Mouse (Mus musculus) layer of hippocampus, adult 11-12 months (tissue): ENCODE results near the gene Cxcr5.

Experiments
- DNase-seq: peaks from one replicate; pipeline ENCODE4 v3.0.0; 2022; ENCODE audit warnings: low spot score

Gene Cxcr5

DNA sequence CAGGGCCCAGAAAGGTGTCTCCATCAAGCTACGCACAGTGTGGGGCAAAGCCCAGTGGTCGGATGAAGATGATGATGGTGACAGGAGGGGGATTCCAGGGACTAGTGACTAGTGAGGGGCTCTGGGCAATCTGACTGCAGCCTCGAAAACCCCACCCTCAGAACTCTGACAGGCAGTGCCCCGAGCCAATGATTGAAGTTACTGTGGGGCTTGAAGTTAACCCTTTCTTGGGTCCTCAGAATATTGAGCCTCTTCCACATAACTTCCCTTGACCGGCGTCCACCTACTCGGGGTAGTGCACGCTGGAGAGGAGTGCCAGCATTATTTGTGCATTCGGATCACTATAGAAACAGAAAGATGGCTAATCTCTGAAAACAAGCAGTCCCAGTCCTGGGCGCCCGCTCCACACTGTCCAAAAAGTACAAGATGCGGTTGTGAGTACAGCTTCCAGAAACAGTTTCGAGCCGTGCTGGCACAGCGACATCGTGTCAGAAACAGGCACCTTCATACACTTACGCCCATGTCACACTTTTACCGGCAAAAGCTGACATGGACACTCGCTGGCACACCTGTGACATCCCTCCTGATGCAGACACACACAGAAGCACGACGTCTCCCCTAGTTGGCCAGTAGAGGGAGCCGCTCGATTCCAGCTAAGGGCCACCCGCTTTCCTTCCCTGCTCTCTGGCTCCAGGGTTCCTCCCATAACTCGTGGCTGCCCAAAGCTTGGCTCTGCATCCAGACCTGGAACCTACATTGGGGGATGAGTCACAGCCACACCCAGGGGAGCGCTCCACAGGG, 81.8 kb downstream of the Cxcr5 start:
- peak; percentile 87 for DNase-seq

GRCm38 (mm10) chr9:44478959-44479605, 82.6 kb downstream of the Cxcr5 start:
- DNase-seq, result peak; percentile 68

GRCm38 (mm10) chr9:44478229-44478921, 83.3 kb downstream of the Cxcr5 start:
- DNase-seq, result peak; percentile 61

DNA sequence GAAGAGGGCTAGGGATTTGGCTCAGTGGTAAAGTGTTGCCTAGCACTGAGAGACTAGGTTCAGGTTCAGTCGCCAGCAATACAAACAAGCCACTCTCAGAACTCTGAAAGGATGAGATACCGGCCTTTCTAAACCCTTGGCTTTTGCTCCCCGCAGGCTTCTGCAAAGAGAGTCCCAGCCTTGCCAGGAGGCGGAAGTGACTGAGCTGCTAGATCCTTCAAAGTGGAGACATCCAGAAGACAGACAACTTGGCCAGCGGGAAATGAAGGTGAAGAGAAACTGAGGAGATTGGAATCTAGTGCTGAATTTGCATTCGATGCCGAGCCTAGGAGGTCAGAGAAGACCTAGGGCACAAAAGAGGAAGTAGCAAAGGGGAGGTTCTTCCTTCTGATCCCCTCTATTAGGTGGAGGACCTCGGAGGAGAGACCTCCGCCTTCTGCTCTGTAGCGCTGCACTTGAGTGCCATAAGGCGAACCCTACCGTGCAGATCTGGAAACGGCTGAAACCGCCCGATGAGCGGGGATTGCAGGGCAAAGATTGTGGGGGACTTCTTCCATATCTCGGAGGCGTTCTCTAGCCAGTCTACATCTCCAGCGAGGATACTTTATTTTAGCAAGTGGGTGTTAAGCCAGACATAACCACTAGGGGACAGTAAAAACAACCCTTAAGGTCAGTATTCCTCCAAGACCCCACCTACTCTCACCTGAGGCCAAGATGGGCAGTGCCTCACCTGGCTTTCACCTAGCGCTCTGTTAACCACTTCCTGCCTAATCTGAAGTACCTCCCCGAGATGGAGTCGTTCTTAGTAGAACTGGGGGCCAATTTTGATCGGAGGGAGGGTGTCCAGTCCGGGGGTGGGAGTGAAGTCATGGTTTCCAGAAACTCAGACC, 84.1 kb downstream of the Cxcr5 start:
- peak; percentile 77 for DNase-seq

DNA sequence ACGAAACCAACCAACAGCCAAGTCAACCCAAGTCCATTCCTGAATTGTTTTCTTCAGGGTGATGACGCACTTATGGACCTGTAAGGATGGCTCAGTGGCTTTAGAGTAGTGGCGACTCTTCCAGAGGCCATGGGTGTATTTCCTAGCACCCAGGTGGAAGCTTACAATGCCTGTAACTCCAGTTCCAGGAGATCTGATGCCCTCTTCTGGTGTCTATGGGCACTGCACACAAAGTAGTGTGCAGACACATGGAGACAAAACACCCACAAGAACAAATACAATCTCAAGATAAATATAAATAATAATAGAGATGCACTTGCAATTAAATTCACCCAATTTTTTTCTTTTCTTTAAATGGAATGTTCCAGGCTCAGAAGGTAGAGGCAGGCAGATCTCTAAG, 85.7 kb downstream of the Cxcr5 start:
- DNase-seq, result no peak

DNA sequence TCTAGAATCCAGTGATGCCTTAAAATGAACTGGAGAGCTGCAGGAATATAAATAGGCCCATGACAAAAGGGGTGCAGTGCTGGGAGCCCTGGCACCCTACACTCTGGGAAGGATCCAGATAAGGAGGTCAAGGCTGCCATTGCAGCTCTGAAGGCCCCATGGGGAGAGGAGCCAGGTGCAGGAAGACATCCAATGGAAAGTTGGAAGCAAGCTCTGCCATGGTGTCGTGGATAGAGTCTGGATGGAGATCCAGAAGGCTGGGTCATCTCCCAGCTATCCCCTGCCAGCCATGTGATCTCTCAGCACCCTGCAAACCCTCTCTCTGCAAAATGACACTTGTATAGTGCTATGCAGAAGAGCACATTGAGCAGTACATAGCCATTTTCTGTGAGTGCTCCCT, 87.3 kb downstream of the Cxcr5 start:
- DNase-seq, result no peak

DNA sequence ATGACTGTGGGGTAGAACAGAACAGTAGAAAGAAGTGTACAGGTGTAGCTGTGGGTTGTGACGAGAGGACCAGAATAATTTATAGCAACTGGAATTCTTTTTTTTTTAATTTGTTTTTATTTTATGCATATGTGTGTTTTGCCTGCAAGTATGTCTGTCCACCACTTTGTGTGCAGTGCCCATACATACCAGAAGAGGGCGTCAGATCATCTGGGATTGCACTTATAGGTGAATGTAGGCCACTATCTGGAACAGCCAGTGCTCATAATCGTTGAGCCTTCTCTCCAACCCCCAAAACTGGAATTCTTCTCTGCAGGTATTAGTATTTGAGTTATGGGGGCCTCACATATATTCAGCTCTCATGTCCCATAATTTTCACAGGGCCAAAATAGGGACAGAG, 88.5 kb downstream of the Cxcr5 start:
- DNase-seq, result no peak

GRCm38 (mm10) chr9:44468800-44469199, 92.9 kb downstream of the Cxcr5 start:
- DNase-seq, result no peak

DNA sequence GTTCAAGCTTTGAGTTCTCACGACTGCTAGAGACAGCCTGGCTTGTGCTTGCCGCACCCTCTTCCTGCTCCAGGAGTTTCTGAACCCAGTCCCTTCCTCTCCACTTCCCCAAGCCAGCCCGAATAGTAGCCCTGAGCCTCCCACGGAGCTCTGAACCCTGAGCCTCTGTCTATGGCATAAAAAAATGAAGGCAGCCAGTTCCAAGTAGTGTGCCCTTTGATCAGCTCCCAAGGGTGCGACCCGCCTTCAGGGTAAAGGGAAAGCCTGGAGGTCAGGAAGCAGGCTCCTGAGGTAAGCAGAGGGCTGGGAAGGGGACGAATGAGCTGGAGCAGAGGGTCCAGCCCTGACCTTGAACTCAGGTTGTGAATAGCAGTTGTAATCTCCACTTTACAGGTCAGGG, 93.5 kb downstream of the Cxcr5 start:
- DNase-seq, result no peak

DNA sequence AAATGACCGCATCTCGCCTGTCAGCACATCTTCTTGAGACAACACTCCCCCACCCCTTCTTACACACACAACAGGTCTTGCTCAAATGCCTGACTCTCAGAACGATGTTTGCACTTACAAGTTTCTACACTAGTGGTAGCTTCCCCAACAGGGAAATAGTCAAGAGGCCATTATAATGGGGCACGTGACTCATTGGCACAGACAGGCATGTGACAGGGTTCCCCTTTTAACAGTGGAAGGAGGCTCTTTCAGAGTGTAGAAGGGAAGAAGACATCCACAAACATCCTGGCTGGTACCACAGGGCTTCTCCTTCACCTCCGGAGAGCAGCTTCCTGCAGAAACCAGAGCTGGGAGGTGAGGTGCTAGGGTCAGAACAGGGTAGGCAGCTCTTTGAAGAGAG, 99.7 kb downstream of the Cxcr5 start:
- no peak for DNase-seq
